Comparison of ENCODE assay signal across 19 mouse cellular contexts in genomic region chr1:51622986-51623385, GRCm38 (mm10).
DNase-seq lines count a peak whose midpoint lies in the region; ATAC-seq lines count a peak whose summit lies in the region.
"Had no signal": no experiment of that assay in that cellular context is flagged by ENCODE, and none has a peak within 500 bp of the region (broad histone marks: within the 10 kb centered on the region; RNA-seq: fewer than 3 reads in every experiment).

No protein-coding gene starts in this region.

- peaks cover 4% of the 10 kb centered on the region; the same call in 1 of the 2 replicates for H3K27me3 ChIP-seq in forebrain, embryonic 10.5 days (ENCODE audit: poor library complexity, severe bottlenecking)
- H3K27me3 ChIP-seq in forebrain, embryonic 13.5 days, result no peaks in the 10 kb centered on the region
- H3K27me3 ChIP-seq in hindbrain, embryonic 10.5 days (ENCODE audit: insufficient read depth, poor library complexity, severe bottlenecking), result no peaks in the 10 kb centered on the region
- no peaks in the 10 kb centered on the region for H3K27me3 ChIP-seq in hindbrain, embryonic 11.5 days (ENCODE audit: control insufficient read depth, insufficient read depth, low read length)
- H3K27me3 ChIP-seq in limb, embryonic 10.5 days (ENCODE audit: low read depth, poor library complexity, severe bottlenecking), result no peaks in the 10 kb centered on the region
- H3K27me3 ChIP-seq: heart, embryonic 13.5 days; hindbrain, embryonic 13.5 days had no signal

- no peak overlapping the region for H3K9ac ChIP-seq in forebrain, embryonic 13.5 days
- no peak overlapping the region for H3K9ac ChIP-seq in hindbrain, embryonic 11.5 days (ENCODE audit: low read depth, low read length)
- H3K9ac ChIP-seq: heart, embryonic 13.5 days; hindbrain, embryonic 13.5 days had no signal

- peaks cover 41% of the 10 kb centered on the region for H3K4me1 ChIP-seq in forebrain, embryonic 10.5 days
- H3K4me1 ChIP-seq in forebrain, embryonic 13.5 days, result peaks cover 41% of the 10 kb centered on the region
- H3K4me1 ChIP-seq in hindbrain, embryonic 10.5 days (replicated peaks), result peaks cover 30% of the 10 kb centered on the region
- H3K4me1 ChIP-seq in hindbrain, embryonic 11.5 days (replicated peaks; ENCODE audit: control insufficient read depth, insufficient read depth, low read length), result no peaks in the 10 kb centered on the region
- H3K4me1 ChIP-seq in limb, embryonic 10.5 days, result peaks cover 13% of the 10 kb centered on the region

- no peak for DNase-seq in forebrain, embryonic 10.5 days (ENCODE audit: extremely low spot score, low spot score)
- DNase-seq in hindbrain, embryonic 10.5 days (ENCODE audit: low spot score), result no peak
- DNase-seq in hindbrain, embryonic 11.5 days (ENCODE audit: low spot score), result no peak
- DNase-seq in ES-CJ7 (ENCODE audit: low read depth, low spot score), result peak; percentile 79
- DNase-seq in limb, embryonic 10.5 days (ENCODE audit: low spot score), result no peak
- DNase-seq in right cerebral cortex, adult 2 months (ENCODE audit: low spot score in 2 of 2), result no peak
- DNase-seq: adrenal gland, postnatal 14 days; cerebellum, adult 18-20 months; cerebellum, postnatal 10 days; gastrocnemius, postnatal 25 days; heart, adult 11 months; heart, postnatal 36 days; kidney, adult 11 months; kidney, adult 9 months had no signal

- H3K36me3 ChIP-seq in forebrain, embryonic 10.5 days (replicated peaks), result no peaks in the 10 kb centered on the region
- H3K36me3 ChIP-seq in forebrain, embryonic 13.5 days (ENCODE audit: poor library complexity, severe bottlenecking), result no peaks in the 10 kb centered on the region
- no peaks in the 10 kb centered on the region for H3K36me3 ChIP-seq in hindbrain, embryonic 10.5 days
- H3K36me3 ChIP-seq in hindbrain, embryonic 11.5 days (ENCODE audit: control insufficient read depth, insufficient read depth, low read length), result no peaks in the 10 kb centered on the region
- H3K36me3 ChIP-seq in limb, embryonic 10.5 days, result no peaks in the 10 kb centered on the region
- H3K36me3 ChIP-seq: embryonic facial prominence, embryonic 10.5 days; heart, embryonic 13.5 days; hindbrain, embryonic 13.5 days had no signal

- WGBS in forebrain, embryonic 10.5 days, result 81% methylated on average over 3 of the region's 3 CpGs
- WGBS in forebrain, embryonic 13.5 days, result 59% methylated on average over 3 of the region's 3 CpGs
- 86% methylated on average over 3 of the region's 3 CpGs for WGBS in hindbrain, embryonic 10.5 days
- WGBS in hindbrain, embryonic 11.5 days, result 74% methylated on average over 3 of the region's 3 CpGs
- WGBS in limb, embryonic 10.5 days, result 97% methylated on average over 3 of the region's 3 CpGs

- no peak overlapping the region for H3K4me2 ChIP-seq in forebrain, embryonic 13.5 days
- no peak overlapping the region for H3K4me2 ChIP-seq in hindbrain, embryonic 11.5 days (replicated peaks; ENCODE audit: low read depth, low read length)
- H3K4me2 ChIP-seq: heart, embryonic 13.5 days; hindbrain, embryonic 13.5 days had no signal

- no peak for ATAC-seq in forebrain, embryonic 13.5 days
- ATAC-seq in hindbrain, embryonic 11.5 days (ENCODE audit: low FRiP score), result no peak
- ATAC-seq: hindbrain, postnatal 0 days had no signal

- H3K9me3 ChIP-seq in forebrain, embryonic 10.5 days, result no peaks in the 10 kb centered on the region
- H3K9me3 ChIP-seq in forebrain, embryonic 13.5 days (replicated peaks), result no peaks in the 10 kb centered on the region
- no peaks in the 10 kb centered on the region for H3K9me3 ChIP-seq in hindbrain, embryonic 10.5 days
- H3K9me3 ChIP-seq in hindbrain, embryonic 11.5 days (ENCODE audit: control insufficient read depth, low read length), result no peaks in the 10 kb centered on the region
- H3K9me3 ChIP-seq in limb, embryonic 10.5 days (replicated peaks), result no peaks in the 10 kb centered on the region
- H3K9me3 ChIP-seq: embryonic facial prominence, embryonic 10.5 days; heart, embryonic 13.5 days; hindbrain, embryonic 13.5 days had no signal

- H3K4me3 ChIP-seq in forebrain, embryonic 10.5 days, result no peak overlapping the region
- no peak overlapping the region for H3K4me3 ChIP-seq in forebrain, embryonic 13.5 days
- no peak overlapping the region for H3K4me3 ChIP-seq in hindbrain, embryonic 10.5 days
- H3K4me3 ChIP-seq in hindbrain, embryonic 11.5 days (ENCODE audit: low read depth, low read length), result no peak overlapping the region
- H3K4me3 ChIP-seq in limb, embryonic 10.5 days, result no peak overlapping the region
- H3K4me3 ChIP-seq: embryonic facial prominence, embryonic 10.5 days; heart, embryonic 13.5 days; hindbrain, embryonic 13.5 days had no signal

- peak overlapping the region; percentile 73 for H3K27ac ChIP-seq in forebrain, embryonic 10.5 days
- no peak overlapping the region for H3K27ac ChIP-seq in forebrain, embryonic 13.5 days
- peak overlapping the region; percentile 29; the same call in 1 of the 2 replicates for H3K27ac ChIP-seq in hindbrain, embryonic 10.5 days
- H3K27ac ChIP-seq in hindbrain, embryonic 11.5 days (ENCODE audit: low read depth, low read length), result no peak overlapping the region
- H3K27ac ChIP-seq in limb, embryonic 10.5 days, result no peak overlapping the region
- H3K27ac ChIP-seq: embryonic facial prominence, embryonic 10.5 days; heart, embryonic 13.5 days; hindbrain, embryonic 13.5 days; hindbrain, postnatal 0 days had no signal

Comparison
In these comparisons a context has a peak if more than half of its experiments do, and no peak if none do; other contexts are left out.
1. H3K27ac ChIP-seq: peak in forebrain, embryonic 10.5 days (single experiment) and hindbrain, embryonic 10.5 days (single experiment); none in forebrain, embryonic 13.5 days (single experiment), hindbrain, embryonic 11.5 days (single experiment) and limb, embryonic 10.5 days (single experiment).